Mouse (Mus musculus) cortical plate, adult 2 months (tissue): Measurements from ENCODE around the gene Mrnip. TPM values are rescaled to one million over a fixed set of nuclear protein-coding genes. Genes with fewer than 3 reads are reported as not detected.
"Not testable (repeated sequence)": the region's sequence is repeated elsewhere in the genome, so short reads cannot be mapped to it uniquely, and the experiment has no call there.

Experiments
- H3K27ac ChIP-seq: fragments of 200-500 bp; 2 replicates; pipeline ENCODE4 v1.5.1; 2012; ENCODE audit warnings: low read length, control low read depth, inconsistent platforms; ENCODE audit not compliant: insufficient read depth
- H3K4me1 ChIP-seq: fragments of 200-500 bp; 2 replicates; pipeline ENCODE4 v1.6.1; 2011; ENCODE audit warnings: low read length; ENCODE audit not compliant: control insufficient read depth, insufficient read depth
- H3K4me3 ChIP-seq: fragments of 200-500 bp; 2 replicates; pipeline ENCODE4 v1.5.1; 2011; ENCODE audit warnings: mild to moderate bottlenecking, low read length, control low read depth; ENCODE audit not compliant: insufficient read depth
- CTCF ChIP-seq: fragments of 200-500 bp; IDR thresholded peaks from 2 replicates; pipeline ENCODE4 v1.5.1; 2011; ENCODE audit warnings: mild to moderate bottlenecking, control low read depth, low read length; ENCODE audit not compliant: insufficient read depth; ENCODE audit errors: extremely low read depth
- POLR2A ChIP-seq: fragments of 200-500 bp; IDR thresholded peaks from 2 replicates; pipeline ENCODE4 v1.6.1; 2011; ENCODE audit warnings: mild to moderate bottlenecking, low read length, control low read depth; ENCODE audit not compliant: insufficient read depth; ENCODE audit errors: extremely low read depth
- polyA plus RNA-seq: library from polyadenylated mRNA; depleted of rRNA; stranded (reverse); fragments of >200 nt; gene quantifications from 2 replicates; pipeline ENCODE4 v1.2.3, GENCODE M21; 2012; rRNA removed

Mrnip gene
- 23.7 and 24.9 TPM in 2 replicates for polyA plus RNA-seq

GRCm38 (mm10) chr11:50174111-50174729 is at the start of gene Mrnip:
Gene Mrnip, plus strand, starts transcription at chr11:50174444.
- not testable (repeated sequence) for H3K4me1 ChIP-seq
- H3K27ac ChIP-seq: 0 out of 2 replicates have a peak within 1 kb of the TSS, but pooled peaks have one; percentile 30
- peak within 1 kb of the TSS; percentile 73 for H3K4me3 ChIP-seq

GRCm38 (mm10) chr11:50127781-50128180 is 46.5 kb upstream of the Mrnip start:
- TF ChIP-seq CTCF: no peak
- no peak for TF ChIP-seq POLR2A
- Histone ChIP-seq H3K4me3 (no peak overlapping the region), H3K27ac (no peak overlapping the region), H3K4me1 (peaks cover 5% of the 10 kb centered on the region)

DNA sequence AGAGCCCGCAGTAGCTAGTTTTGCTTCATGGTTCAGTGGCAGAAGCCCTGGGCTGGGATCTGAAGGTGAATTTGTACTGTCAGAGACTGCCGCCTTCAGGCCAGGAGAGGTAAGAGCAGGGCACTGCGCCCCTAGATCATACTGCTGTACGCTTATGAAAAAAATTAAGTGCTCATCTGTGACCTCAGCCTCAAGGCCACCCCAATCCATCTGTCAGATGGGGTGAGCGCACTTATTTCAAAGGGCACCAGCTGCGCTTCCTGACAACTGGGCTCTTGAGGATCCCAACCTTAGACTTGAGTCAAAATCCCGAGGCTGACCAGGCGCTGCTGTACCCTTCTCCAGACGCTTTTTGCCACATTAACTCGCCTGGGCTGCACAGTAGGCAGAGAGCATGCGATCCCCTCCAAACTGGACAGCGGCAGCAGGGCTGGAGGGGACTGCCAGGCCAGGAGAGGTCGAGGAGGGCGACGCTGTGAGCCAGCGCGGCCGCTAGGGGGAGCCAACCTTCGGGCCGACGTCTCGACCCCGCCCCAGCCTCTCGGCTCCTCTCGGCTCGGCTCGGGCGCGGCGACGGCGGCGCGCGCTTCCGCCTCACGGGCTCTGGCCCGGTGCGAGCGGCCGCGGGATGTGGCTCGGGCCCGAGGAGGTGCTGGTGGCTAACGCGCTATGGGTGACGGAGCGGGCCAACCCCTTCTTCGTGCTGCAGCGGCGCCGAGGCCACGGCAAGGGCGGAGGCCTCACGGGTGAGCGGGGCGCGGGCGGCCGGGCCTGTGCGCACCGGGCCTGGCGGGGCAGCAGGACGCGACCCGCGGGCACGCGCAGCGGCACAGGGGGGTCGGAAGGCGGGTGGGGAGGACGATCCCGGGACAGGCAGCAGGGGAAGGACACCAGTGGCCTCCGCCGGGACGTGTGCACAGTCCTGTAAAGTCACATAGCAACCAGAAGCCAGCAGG is 43.2 kb upstream of the Mrnip start, which contains the start of gene Tbc1d9b:
Tbc1d9b (plus strand) TSS at position 586 of the 956 bp plus-strand sequence.
- Histone ChIP-seq H3K27ac (peak within 1 kb of the TSS; percentile 74), H3K4me3 (peak within 1 kb of the TSS; percentile 95), H3K4me1 (peaks cover 5% of the 10 kb centered on the region)
- peak; percentile 97 for TF ChIP-seq CTCF
- TF ChIP-seq POLR2A: peak; percentile 64

- no peak for TF ChIP-seq CTCF
- no peak for TF ChIP-seq POLR2A
- H3K27ac ChIP-seq: peak overlapping the region; percentile 74
- peaks cover 5% of the 10 kb centered on the region for H3K4me1 ChIP-seq
- peak overlapping the region; percentile 95 for H3K4me3 ChIP-seq
These were observed 42.4 kb upstream of the Mrnip start for GRCm38 (mm10) chr11:50131801-50132201.

- TF ChIP-seq CTCF: no peak
- no peak for TF ChIP-seq POLR2A
- Histone ChIP-seq H3K4me1 (peaks cover 5% of the 10 kb centered on the region), H3K4me3 (peak overlapping the region; percentile 95), H3K27ac (no peak overlapping the region)
These were observed 42.0 kb upstream of the Mrnip start for GRCm38 (mm10) chr11:50132265-50132664.

DNA sequence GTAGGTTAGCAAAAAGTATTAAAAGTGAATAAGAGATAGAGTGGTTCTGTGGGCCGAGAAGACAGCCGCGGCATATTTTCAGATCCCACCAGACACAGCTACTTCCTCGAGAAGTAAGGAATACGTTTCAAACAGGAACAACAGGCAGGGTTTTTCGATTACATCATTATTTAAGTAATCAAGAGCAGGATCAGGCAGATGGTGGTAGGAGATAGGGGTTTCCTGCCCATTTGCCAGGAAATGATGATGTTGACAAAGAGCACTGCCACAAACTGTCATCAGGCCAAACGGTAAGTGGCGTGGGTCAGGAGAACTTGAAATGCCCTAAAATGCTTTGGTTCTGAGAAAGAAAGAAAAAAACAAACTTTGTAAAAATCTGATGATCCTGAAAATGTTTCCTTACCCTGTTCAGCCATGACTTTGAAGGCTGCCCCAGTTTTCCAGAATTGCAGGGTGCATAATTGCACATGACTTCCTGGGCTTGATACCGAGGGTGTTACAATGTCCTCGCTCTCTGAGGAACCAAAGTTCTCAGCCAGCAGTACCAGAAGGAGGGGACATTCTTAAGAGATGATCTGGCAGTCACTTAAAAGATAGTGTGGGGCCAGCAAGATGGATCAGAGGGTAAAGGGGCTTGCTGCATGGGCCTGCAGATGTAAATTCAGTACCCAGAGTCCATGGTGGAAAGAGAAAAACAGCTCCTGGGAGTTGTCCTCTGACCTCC is 39.9 kb upstream of the Mrnip start:
- TF ChIP-seq POLR2A (no peak), CTCF (no peak)
- H3K4me3 ChIP-seq: no peak overlapping the region
- H3K4me1 ChIP-seq: peaks cover 8% of the 10 kb centered on the region
- H3K27ac ChIP-seq: no peak overlapping the region

DNA sequence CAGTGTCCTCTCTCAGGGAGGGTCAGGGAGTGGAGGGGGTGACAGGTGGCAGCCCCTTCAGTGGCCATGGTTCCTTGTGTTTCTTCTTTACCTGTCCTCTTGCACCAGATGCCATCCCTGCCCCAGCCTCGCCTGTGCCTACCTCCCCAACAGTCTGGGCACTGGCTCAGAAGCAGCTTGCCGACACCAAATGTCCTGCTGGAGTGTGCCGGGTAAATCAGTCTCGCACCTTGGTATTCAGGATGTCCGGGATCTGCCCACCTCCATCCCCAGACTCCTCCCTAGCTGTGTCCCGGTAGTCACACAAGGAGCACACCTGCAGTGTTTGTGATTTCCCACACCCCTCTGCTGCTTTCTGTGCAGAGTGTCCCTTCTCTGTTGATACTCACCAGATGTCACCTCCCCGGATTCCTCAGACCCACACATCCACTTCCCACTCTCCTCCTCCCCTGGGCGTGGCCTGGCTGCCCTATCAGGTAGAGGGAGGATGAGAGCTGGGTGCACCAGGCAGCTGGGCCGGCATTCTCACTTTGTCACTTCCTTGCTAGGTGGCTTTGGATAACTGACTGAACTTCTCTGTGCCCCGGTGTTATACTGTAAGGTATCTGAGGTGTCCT is 35.9 kb upstream of the Mrnip start:
- Histone ChIP-seq H3K4me1 (peaks cover 2% of the 10 kb centered on the region; the same call in 1 of the 2 replicates), H3K27ac (no peak overlapping the region)

DNA sequence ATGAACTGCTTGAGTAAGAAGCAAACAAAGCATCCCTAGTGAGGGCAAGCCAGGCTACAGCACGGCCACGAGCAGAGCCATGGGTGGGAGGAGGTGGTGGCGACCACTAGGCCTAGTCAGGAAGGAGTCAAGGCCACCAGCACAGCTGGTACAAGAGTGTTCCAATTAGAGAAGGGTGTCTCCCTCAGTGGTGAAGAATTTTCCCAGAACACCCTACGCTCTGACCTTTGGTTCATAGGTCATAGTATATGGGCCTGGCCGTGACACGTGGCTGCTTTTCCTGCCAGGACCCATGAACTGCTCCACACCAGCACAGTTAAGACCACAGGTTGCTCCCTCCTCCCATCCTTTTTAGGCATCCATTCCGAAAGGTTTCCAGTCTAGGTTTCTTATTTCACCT is 34.7 kb upstream of the Mrnip start:
- H3K4me3 ChIP-seq: no peak overlapping the region
- H3K4me1 ChIP-seq: peaks cover 2% of the 10 kb centered on the region; the same call in 1 of the 2 replicates
- TF ChIP-seq POLR2A (no peak), CTCF (no peak)
- no peak overlapping the region for H3K27ac ChIP-seq

More for the DNA sequence above, 35.9 kb upstream of the Mrnip start:
- no peak overlapping the region for H3K4me3 ChIP-seq
- TF ChIP-seq POLR2A (no peak), CTCF (no peak)

DNA sequence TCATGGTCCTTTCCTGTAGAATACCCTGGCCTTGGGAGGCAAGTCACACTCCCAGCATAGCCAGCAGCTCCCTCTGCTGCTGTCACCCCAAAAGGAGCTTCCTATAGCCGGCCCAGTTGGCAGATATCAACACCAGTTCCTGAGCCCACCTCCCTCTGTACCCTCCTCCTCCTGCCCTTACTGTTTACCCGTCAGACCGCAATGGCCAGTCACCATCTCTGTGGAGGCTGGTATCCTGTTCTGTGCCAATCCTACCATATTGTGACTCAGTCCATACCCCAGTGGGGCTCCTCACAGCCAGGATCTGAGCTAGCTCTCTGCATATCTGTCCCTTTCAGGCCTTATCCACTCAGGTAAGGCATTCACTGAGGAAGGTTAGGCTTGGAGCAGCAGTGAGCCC is 28.7 kb upstream of the Mrnip start:
- TF ChIP-seq CTCF: no peak
- no peak for TF ChIP-seq POLR2A
- Histone ChIP-seq H3K27ac (no peak overlapping the region), H3K4me3 (no peak overlapping the region), H3K4me1 (no peaks in the 10 kb centered on the region)
